Mouse (Mus musculus): Measurements from ENCODE around the gene Krt18. TPM values are rescaled to one million over a fixed set of nuclear protein-coding genes. Genes with fewer than 3 reads are reported as not detected.

The Krt18 gene
- polyA plus RNA-seq, 1 experiment from 2014 or later: 263 TPM

Other genes with a start within 250 kb of the Krt18 start
- not detected in 2 replicates for gene Krt72, start 241.7 kb upstream of the Krt18 start, polyA plus RNA-seq (2015; fragmentation: Nextera tagmentation; extraction: Ambion mirVana)
- gene Krt73, start 225.8 kb upstream of the Krt18 start, polyA plus RNA-seq (2015; fragmentation: Nextera tagmentation; extraction: Ambion mirVana): not detected in 2 replicates
- not detected in 2 replicates for gene Krt2, start 210.0 kb upstream of the Krt18 start, polyA plus RNA-seq (2015; fragmentation: Nextera tagmentation; extraction: Ambion mirVana)
- 0.29 and 4.4 TPM in 2 replicates for gene Krt1, start 177.4 kb upstream of the Krt18 start, polyA plus RNA-seq (2015; fragmentation: Nextera tagmentation; extraction: Ambion mirVana)
- gene Krt77, start 158.5 kb upstream of the Krt18 start, polyA plus RNA-seq (2015; fragmentation: Nextera tagmentation; extraction: Ambion mirVana): 1.0 TPM in 1 of 2 replicates, not detected in the other
- not detected in 2 replicates for gene Krt76, start 135.3 kb upstream of the Krt18 start, polyA plus RNA-seq (2015; fragmentation: Nextera tagmentation; extraction: Ambion mirVana)
- 14.2 and 23.3 TPM in 2 replicates for gene Krt4, start 103.4 kb upstream of the Krt18 start, polyA plus RNA-seq (2015; fragmentation: Nextera tagmentation; extraction: Ambion mirVana)
- gene Krt79, start 87.9 kb upstream of the Krt18 start, polyA plus RNA-seq (2015; fragmentation: Nextera tagmentation; extraction: Ambion mirVana): 0.80 and 1.2 TPM in 2 replicates
- gene Krt78, start 73.9 kb upstream of the Krt18 start, polyA plus RNA-seq (2015; fragmentation: Nextera tagmentation; extraction: Ambion mirVana): 0.10 and 0.21 TPM in 2 replicates
- gene Krt8, start 23.7 kb upstream of the Krt18 start, polyA plus RNA-seq (2015; fragmentation: Nextera tagmentation; extraction: Ambion mirVana): 402 and 445 TPM in 2 replicates
- 122 and 123 TPM in 2 replicates for gene Eif4b, start 45.6 kb downstream of the Krt18 start, polyA plus RNA-seq (2015; fragmentation: Nextera tagmentation; extraction: Ambion mirVana)
- 68.5 and 72.8 TPM in 2 replicates for gene Tns2, start 72.2 kb downstream of the Krt18 start, polyA plus RNA-seq (2015; fragmentation: Nextera tagmentation; extraction: Ambion mirVana)
- gene Spryd3, start 108.1 kb downstream of the Krt18 start, polyA plus RNA-seq (2015; fragmentation: Nextera tagmentation; extraction: Ambion mirVana): 21.2 and 22.7 TPM in 2 replicates
- gene Igfbp6, start 116.2 kb downstream of the Krt18 start, polyA plus RNA-seq (2015; fragmentation: Nextera tagmentation; extraction: Ambion mirVana): 25.8 and 34.5 TPM in 2 replicates
- 0.30 and 0.50 TPM in 2 replicates for gene Soat2, start 122.3 kb downstream of the Krt18 start, polyA plus RNA-seq (2015; fragmentation: Nextera tagmentation; extraction: Ambion mirVana)
- gene Zfp740, start 175.1 kb downstream of the Krt18 start, polyA plus RNA-seq (2015; fragmentation: Nextera tagmentation; extraction: Ambion mirVana): 64.0 and 67.0 TPM in 2 replicates
- gene Csad, start 176.5 kb downstream of the Krt18 start, polyA plus RNA-seq (2015; fragmentation: Nextera tagmentation; extraction: Ambion mirVana): 69.5 and 70.6 TPM in 2 replicates
- gene Itgb7, start 203.8 kb downstream of the Krt18 start, polyA plus RNA-seq (2015; fragmentation: Nextera tagmentation; extraction: Ambion mirVana): 3.0 and 3.9 TPM in 2 replicates
- gene Rarg, start 229.3 kb downstream of the Krt18 start, polyA plus RNA-seq (2015; fragmentation: Nextera tagmentation; extraction: Ambion mirVana): 46.7 and 46.9 TPM in 2 replicates
- 0.34 and 0.57 TPM in 2 replicates for gene Gm9918, start 242.4 kb downstream of the Krt18 start, polyA plus RNA-seq (2015; fragmentation: Nextera tagmentation; extraction: Ambion mirVana)

All from lung, embryonic 16.5 days (tissue).